Mouse (Mus musculus) brain, embryonic 14.5 days (tissue): ENCODE data around the gene Gclm.

ENCODE experiments used
- CTCF ChIP-seq: fragments of 200-500 bp; IDR thresholded peaks from 2 replicates; pipeline ENCODE4 v1.5.1; 2012; ENCODE audit warnings: inconsistent platforms, mild to moderate bottlenecking, moderate library complexity, borderline replicate concordance; ENCODE audit not compliant: insufficient read depth, insufficient read length; ENCODE audit errors: extremely low read depth
- POLR2A ChIP-seq: fragments of 200-500 bp; IDR thresholded peaks from 2 replicates; pipeline ENCODE4 v1.6.1; 2012; ENCODE audit warnings: mild to moderate bottlenecking, inconsistent platforms, borderline replicate concordance; ENCODE audit not compliant: poor library complexity, insufficient read depth, insufficient read length, severe bottlenecking; ENCODE audit errors: extremely low read depth

GRCm38 (mm10) chr3:122206279-122207070 is 38.9 kb upstream of the Gclm start:
- TF ChIP-seq CTCF, result no peak
- no peak for TF ChIP-seq POLR2A
